Mouse (Mus musculus) gastrocnemius, postnatal 14 days (tissue): Measurements from ENCODE around the gene Slc35c2. TPM values are rescaled to one million over a fixed set of nuclear protein-coding genes. Genes with fewer than 3 reads are reported as not detected.

Experiments
- DNase-seq: peaks from one replicate; pipeline ENCODE4 v3.0.0; 2021; ENCODE audit warnings: mixed read lengths
- intact Hi-C: fragments of 180-260 bp; cut with DNase I; formaldehyde crosslinking; loops from one replicate; pipeline ENCODE4 v1.15.1; 2025; ENCODE audit warnings: low total_unique reads
- total RNA-seq, 2 experiments: library from RNA; stranded (reverse); gene quantifications; 2 replicates each; pipeline ENCODE4 v1.2.3; 2021

Gene Slc35c2
- total RNA-seq, 2 experiments from 2014 or later = 16.4 to 16.8 TPM

DNA sequence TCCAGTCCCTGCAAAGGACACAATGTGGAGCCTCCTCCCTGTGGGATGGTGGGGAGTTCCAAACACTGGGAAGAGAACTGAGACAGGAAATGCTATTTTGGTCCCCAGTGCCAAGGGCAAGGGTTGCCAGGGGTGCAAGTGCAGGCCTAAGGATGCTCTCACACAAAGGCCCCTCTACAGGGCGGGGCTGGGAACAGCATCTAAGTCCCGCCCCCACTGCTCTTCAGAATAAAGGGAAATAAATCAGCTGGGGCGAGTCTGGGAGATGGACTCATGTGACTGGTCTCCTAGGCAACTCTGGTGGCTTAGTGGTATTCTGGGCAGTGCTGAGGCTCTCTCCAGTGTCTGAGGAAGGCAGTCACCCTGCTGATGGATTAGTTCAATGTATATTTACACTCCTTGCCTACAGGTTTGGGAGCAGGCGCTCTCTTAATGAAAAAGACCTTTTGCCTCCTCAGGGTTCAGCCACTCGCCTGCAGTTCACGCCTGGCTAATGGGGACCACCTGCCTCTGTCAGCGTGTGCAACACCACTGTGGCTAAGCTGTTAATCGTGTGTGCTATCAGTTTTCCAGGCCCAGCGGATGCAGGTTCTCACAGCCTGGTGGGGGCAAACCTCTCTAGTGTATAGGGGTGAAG is 29.3 kb upstream of the Slc35c2 start:
- peak; percentile 35 for DNase-seq
- intact Hi-C loops = loop anchor here (5.0 kb wide), 1 partner anchor 35 kb away; no protein-coding TSS in a partner anchor

DNA sequence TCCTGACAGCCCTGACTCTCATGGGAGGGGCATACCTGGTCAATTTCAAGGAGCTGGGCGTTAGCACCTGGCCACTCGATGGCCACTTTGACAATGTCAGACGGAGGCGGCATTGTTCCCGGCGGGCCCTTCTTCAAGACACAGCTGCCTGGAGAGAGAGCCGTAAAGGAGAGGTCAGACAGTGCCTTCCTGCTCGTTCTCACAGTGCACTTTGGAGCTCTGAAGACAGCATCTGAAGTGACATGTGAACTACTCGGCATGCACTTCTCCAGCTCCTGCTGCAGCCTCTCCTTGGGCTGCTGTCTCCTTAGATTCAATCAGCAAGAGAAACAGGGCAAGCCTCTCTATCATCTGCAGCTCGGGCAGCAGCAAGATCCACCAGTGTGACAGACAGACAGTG is 28.5 kb upstream of the Slc35c2 start:
- DNase-seq = no peak
- intact Hi-C loops = loop anchor here (5.0 kb wide), 1 partner anchor 34 kb away; no protein-coding TSS in a partner anchor

DNA sequence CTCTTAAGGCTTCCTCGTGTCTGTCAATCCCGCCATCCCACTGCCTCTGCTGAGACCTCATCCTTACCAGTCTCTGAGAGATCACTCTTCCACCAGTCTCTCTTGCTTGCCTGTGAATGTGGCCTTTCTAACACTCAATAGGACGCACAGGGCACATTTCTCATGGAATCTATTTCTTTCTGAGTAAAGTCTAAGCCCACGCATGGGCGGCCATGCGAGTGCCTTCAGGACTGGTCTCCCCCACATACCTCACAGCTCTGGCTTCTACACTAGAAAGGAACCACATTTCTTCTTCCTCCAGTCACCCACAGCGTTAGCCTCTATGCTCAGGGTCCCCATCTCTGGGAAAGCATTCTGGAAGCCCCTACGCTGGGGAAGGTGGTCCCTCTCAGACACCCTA is 26.5 kb upstream of the Slc35c2 start:
- DNase-seq = no peak
- intact Hi-C loops = no loop called here

DNA sequence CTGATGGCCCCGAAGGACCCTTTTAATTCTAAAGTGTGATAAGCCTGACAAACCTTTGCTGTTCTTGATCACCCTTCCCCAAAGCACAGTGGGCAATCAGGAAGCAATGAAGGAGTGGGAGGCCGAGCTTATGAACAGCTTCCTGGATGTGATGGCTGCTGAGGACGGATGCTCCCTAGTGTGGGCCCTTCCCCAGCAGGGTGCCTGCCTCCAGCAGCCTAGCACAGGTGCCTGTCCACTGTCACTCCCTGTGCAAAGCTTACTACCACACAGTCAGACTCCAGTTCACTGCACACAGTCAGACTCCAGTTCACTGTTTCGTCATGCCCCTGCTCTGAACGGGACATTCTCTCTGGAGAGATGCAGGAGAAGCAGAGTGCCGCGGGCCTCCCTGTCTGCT is 24.7 kb upstream of the Slc35c2 start:
- intact Hi-C loops = no loop called here
- no peak for DNase-seq

DNA sequence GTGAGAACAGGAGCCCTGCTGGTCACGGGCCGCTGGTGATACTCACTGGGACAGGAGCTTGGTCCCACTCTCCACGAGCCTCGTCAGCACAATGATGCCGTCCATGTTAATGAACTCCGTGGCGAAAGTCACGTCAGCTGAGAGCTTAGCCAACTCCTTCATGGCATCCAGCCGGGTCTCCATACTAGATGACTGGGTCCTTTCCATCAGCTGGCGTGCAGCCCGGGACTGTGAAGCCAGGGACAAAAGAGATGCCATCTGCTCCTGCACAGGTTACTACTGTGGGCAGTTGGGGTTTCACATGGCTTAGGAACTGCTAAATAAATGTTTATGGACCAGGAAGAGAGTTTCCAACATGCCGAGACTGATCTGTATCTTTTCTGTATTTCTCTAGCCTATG is 23.9 kb upstream of the Slc35c2 start:
- intact Hi-C loops = no loop called here
- DNase-seq = no peak

DNA sequence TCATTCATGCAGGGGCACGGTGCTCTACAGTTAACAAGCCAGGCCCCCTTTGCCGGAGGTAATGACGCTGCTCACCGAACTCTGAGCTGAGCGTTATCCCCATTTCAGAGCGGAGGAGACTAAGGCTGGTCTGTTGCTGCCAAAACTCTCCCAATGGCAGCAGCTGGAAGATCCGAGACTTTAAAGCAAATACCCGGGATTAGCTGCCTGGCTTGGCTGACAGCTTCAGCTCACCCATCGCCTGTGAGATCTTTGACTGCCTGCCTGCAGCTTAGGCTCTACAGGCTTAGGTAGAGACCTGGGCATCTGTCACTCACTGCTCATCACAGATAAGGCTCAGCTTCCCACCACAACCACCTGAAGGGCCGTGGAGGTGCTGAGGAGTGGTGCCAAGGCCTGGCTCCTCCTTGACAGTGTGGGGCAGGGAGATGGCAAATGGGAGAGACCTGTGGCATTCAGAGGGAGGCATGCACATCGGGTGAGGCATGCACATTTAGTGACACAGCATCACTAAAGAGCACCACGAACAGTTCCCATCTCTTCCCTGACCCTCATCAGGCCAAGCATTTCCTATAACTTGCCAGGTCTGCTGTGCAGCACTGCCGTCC is 23.3 kb upstream of the Slc35c2 start:
- intact Hi-C loops = no loop called here
- no peak for DNase-seq

DNA sequence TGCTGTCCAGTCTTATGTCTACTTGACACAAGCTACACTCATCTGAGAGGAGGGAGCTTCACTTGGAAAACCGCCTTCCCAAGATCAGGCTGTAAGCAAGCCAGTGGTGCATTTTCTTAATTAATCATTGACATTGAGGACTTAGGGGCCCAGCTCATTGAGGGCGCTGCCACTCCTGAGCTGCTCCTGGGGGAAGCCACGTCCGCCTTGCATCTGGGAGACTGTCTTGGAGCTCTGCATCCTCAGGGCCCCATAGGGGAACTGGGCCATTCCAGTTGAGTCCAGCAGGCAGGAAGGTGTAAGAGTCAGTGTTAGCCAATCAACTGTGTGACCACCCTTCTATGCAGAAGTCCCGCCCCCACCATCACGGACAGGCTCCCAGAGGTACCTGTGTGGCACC is 20.1 kb upstream of the Slc35c2 start:
- DNase-seq = no peak
- intact Hi-C loops = no loop called here

DNA sequence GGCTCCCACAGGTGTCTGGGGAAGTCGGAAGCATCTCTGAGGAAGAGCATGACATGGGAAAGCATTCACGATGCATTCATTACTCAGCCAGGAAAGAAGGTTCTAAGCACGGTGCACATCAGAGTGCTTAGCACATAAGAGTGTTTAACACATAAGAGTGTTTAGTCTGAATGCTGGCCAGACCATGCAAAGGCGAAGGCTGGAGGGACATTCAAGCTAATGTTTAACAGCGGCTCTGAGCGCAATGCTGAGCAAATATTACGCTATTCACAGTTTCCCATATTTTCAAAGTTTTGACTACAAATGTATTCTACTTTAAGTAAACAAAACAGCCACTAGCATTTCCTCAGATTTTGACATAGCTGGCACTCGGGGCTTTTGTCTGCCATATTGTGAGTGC is 17.8 kb upstream of the Slc35c2 start:
- DNase-seq = no peak
- intact Hi-C loops = no loop called here

DNA sequence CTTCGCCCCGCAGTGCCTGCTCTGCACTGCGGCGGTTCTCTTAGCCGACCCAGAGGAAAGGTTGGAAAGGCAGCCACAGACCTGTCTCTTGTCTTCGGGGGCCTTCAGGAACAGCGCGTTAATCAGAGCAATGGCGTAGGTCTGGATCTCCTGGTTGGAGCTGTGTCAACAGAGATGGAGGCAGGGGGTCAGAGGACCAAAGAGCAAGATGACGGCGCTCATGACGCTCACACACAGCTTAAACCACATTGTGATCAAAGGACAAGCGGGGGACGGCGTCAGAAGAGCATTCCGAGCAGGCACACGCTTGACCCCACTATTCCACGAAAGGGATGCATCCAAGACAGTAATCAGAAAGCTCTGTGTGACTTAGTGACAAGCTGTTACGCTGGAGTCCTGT is 17.1 kb upstream of the Slc35c2 start:
- intact Hi-C loops = no loop called here
- no peak for DNase-seq

DNA sequence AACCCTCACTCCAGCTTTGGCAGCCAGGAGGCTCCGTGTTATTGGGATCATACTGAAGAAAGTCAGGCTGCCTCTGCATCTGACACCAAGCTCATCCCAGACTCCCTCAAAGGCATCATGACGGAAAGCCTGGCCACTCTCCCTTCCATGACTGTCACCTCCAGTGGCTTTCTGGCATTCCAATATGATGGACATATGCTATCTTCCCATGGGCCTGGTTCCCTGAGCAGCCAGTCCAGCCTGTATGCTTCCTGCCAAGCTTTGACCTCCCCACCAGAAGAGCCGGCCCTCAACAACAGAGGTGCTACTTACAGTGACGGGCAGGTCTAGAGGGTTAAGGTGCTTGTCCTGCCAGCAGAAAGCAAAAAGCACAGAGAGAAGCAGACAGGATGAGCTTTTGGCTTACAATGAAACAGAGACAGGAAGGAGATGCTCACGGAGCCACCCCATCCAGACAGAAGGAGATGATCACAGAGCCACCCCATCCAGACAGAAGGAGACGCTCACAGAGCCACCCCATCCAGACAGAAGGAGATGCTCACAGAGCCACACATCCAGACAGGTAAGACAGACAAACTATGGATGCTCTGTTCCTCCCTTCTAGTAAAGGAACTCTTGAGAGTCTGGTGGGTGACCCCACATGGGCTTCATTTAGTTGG is 15.8 kb upstream of the Slc35c2 start:
- DNase-seq = no peak
- intact Hi-C loops = no loop called here

DNA sequence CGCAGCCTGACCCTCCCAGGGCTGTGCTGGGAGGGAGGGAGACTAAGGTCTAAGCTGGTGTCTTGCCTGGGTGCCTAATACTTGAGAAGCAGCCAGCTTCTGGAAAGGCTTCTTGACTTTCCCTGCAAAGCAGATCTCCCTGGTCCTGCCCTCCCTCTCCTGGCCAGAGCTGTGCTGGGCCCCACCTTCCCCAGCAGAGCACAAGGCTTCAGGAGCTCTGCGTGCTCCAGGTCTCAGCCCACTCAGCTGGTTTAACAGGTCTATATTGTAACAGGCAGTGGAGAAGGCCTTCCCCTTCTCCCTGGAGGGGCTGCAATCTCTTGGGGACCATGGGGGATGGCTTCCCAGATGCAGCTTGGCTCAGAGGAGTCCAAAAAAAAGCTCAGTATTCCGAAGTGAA is 13.7 kb upstream of the Slc35c2 start:
- DNase-seq = no peak
- intact Hi-C loops = no loop called here

DNA sequence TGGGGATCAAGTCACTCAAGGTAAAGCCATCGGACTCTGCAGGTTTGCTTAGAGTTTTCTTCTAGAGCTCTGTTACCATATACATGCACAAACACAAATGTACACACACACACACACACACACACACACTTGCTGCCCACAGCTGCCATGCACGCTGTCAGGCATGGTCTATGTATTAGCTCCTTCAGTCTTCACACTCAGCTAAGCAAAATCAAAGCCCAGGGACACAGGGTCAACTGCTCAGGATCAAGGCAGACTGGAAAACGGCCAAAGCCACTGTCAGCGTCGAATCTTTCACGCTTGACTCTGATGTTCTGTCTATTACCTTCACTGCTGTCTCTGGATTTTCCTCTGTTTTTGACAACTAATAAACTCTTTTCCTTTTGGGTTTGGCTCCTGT is 13.2 kb upstream of the Slc35c2 start:
- no peak for DNase-seq
- intact Hi-C loops = no loop called here

DNA sequence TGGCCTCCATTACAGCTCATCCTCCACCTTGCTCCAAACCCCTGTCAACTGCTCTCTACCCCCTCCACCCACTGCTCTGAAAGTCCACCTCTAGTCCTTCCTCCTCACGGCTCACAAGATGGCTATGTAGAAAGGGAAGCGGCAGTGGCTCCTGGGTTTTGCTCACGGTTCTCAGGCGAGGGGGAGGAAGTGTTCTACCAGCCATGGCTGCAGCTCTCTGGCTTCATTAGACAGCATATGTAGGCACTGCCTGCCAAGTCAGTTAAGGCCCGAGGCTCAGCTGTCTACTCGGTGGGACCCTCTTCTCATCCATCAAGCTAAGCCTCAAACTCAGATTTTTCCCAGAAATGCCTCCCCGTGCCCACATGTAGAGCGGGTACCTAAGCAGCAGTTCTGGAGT is 12.8 kb upstream of the Slc35c2 start:
- DNase-seq = no peak
- intact Hi-C loops = no loop called here

DNA sequence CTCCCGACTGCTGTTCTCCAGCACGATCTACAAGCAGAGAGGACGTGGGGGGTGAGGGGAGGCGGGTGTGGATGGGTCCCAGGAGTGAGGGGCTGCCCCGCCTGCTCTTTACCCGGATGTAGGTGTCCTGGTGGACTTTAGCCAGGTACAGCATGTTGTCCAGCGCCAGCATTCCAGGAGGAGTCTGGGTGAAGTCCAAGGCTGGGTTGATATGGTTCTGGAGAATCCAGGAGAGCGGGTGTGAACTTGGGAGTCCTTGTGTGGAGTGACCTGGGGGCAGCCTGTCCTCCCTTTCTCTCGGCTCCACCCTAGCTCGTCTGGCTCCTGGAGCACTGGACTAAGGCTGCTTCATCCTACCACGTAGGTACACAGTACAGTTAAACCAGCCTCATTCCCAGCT is 9.8 kb upstream of the Slc35c2 start:
- intact Hi-C loops = no loop called here

DNA sequence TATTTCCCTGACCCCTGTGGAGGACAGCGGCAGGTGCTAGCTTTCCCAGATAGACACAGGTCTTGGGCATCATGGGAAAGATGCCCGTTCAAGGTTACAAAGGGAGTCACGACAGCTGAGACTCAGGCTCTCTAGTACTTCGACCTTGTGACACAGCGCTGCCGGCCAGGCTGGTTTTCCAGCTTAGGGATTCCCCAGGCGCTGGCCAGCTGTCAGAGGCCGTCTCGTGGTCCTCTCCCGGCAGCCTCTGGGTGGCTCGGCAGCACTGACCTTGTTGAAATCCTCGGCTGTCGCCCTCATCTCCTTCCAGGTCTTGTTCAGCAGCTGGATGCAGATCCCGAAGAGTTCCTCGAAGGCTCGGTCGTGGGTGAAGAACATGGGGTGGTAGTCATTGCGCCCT is 8.9 kb upstream of the Slc35c2 start:
- peak; percentile 56 for DNase-seq
- intact Hi-C loops = no loop called here

More for the DNA sequence above, 9.8 kb upstream of the Slc35c2 start:
- no peak for DNase-seq

DNA sequence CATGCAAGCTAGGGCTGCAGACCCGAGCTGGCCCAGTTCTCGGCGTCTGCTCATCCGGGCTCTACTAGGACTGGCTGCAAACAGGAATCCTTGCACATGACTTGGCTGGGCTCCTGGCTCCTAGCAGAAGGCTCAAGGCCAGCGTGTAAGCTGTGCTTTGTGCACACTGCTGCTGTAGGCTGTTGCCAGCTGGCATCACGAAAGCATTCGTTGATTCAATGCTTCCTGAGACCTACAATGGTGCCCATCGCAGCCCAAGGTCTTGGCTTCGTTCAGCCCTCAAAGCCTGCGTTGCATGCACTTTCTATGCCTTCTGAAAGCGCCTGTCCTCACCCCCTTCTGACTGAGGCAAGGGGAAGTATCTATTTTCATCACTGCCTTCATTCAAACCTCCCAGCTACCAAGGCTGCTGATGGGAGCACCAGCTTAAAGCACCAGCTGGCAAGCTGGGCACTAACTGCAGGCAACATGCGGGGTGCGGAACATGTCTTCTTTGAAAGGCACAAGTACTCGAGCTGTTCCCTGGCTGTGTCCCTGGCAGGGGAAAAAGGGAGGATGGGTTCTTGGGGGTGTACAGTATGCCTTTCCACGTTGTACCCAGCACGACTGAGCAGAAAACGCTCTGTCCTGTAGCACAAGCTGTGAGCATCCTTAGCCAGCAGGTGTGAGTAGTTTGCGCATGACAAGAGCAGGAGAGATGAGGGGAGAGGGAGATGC is 804 bp upstream of the Slc35c2 start:
- DNase-seq = peak; percentile 85
- intact Hi-C loops = no loop called here

DNA sequence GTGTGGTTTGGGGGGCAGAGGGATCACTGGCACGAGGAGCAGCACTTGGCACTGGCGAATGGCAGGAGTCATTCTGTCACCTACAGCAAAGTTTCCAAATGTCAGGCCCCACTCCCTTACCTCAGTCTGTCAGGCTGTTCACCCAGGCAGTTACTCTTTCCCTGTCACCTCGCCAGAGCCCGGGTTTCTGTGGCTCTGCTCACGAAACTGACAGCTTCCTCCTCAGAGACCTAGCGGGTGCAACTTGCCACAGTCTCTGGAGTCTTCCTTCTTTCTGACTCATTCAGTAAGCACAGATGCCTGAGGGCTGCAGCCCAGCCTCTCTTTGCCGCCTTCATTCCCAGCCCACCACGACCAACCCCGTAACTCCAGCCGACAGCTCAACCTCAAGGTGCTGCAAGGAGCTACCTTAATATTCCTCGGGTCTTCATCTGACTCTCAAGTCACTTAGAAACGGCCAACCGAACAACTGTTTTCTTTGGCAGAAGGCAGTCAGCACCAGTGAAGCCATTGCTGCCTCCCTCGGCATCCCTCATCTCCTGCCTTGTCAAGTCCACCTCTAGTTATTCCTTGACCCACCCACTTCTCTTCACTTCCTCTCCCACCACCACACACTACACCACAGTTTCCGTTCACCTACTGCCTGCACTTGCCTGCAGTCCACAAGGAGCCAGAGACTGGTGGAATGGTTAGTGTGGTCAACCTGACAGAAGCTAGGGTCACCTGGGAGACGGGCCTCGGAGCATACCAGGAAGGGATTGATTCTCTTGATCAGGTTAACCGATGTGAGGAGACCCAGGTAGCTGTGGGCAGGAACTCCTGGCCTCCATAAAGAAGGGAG is 1.1 kb downstream of the Slc35c2 start:
- intact Hi-C loops = no loop called here
- DNase-seq = no peak

DNA sequence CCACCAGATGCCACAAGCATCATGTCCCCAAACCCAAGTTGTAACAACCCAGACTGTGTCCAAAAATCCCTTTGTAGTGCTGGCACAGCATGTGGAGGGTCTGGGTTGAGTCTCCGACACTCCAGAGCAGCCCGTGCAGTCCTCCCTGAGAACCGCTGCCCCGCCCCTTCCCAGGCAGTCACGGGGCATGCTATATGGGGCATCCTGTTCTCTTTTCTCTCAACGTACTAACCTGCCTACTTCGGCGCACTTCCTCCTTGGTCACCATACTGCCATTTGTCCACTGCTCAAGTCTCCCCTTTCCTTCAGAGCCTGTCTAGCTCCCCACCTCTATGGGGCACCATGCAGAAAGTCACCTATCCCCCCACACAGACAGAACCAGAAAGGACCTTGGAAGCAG is 2.0 kb downstream of the Slc35c2 start:
- no peak for DNase-seq
- intact Hi-C loops = no loop called here

DNA sequence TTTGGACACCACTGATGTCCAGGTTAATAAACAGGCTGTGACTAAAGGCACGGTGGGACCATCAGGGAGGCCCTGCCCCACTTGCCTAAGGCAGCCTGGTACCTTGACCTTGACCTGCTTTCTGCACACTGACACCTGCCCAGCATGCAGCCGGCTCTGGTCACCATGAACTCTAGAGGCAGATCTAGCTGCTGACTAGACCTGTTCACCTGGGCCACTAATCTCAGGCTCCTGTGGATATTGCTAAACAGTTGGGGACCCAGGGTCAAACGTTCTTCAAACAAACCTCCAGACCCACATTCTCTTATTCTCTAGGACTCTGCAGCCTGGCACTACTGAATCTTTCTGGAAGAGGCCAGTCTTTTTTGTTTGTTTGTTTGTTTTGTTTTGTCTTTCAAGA is 2.6 kb downstream of the Slc35c2 start:
- intact Hi-C loops = no loop called here
- DNase-seq = no peak

DNA sequence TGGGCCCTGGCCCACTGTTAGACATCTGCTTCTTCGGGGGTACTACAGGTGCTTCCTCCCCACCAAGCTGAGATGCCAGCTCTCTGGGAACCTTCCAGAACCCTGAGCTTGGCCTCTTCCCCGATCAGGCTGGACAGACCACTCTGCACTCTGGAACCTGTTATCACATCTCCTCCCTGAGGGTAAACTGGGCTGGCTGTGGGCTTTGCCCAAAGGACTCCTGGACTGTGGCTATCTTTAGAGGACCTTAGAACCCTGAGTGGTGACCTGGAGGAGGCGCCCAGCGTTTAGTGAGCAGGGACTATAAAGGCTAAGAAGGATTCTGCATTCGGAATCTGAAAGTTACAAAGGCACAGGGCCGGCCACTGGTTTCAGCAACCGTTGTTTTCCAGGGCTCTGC is 3.3 kb downstream of the Slc35c2 start:
- intact Hi-C loops = loop anchor here (5.0 kb wide), 1 partner anchor 33 kb away; no protein-coding TSS in a partner anchor
- DNase-seq = no peak
